Mouse (Mus musculus): ENCODE measurements at regions not wholly inside any gene's neighbourhood (a gene's known extent, or its start where the extent isn't known, plus 50 kb on each side); places are given as distances from the start of the nearest gene placed in this dataset.

- peaks cover 8% of the 10 kb centered on the region for H3K4me1 ChIP-seq (ENCODE audit: control insufficient read depth, insufficient read depth, low read depth, low read length)
- 60% methylated on average over 15 of the region's 15 CpGs for WGBS
- no peaks in the 10 kb centered on the region for H3K27me3 ChIP-seq (replicated peaks; ENCODE audit: control insufficient read depth, insufficient read depth, low read length)
- peak; percentile 48; the same call in 1 of the 2 replicates for ATAC-seq
- peak overlapping the region; percentile 23 for H3K9ac ChIP-seq (ENCODE audit: low read depth, low read length)
- H3K27ac ChIP-seq (ENCODE audit: low read depth, low read length) = peak overlapping the region; percentile 3; the same call in 1 of the 2 replicates
- H3K9me3 ChIP-seq (ENCODE audit: control insufficient read depth, low read length) = no peaks in the 10 kb centered on the region
- H3K4me3 ChIP-seq (ENCODE audit: low read length) = no peak overlapping the region
- H3K36me3 ChIP-seq (ENCODE audit: control insufficient read depth, insufficient read depth, low read length) = no peaks in the 10 kb centered on the region
- H3K4me2 ChIP-seq (ENCODE audit: low read length) = no peak overlapping the region
Observed at GRCm38 (mm10) chr5:149338016-149338696, 73.4 kb upstream of the Medag start.

GRCm38 (mm10) chr5:149338697-149339078, 72.9 kb upstream of the Medag start:
- no peak overlapping the region for H3K4me3 ChIP-seq (ENCODE audit: low read length)
- H3K27me3 ChIP-seq (replicated peaks; ENCODE audit: control insufficient read depth, insufficient read depth, low read length) = no peaks in the 10 kb centered on the region
- WGBS = 66% methylated on average over 5 of the region's 5 CpGs
- no peak for ATAC-seq
- no peaks in the 10 kb centered on the region for H3K9me3 ChIP-seq (ENCODE audit: control insufficient read depth, low read length)
- no peak overlapping the region; the same call in 1 of the 2 replicates for H3K27ac ChIP-seq (ENCODE audit: low read depth, low read length)
- H3K4me1 ChIP-seq (ENCODE audit: control insufficient read depth, insufficient read depth, low read depth, low read length) = peaks cover 8% of the 10 kb centered on the region
- no peak overlapping the region for H3K9ac ChIP-seq (ENCODE audit: low read depth, low read length)
- no peak overlapping the region for H3K4me2 ChIP-seq (ENCODE audit: low read length)
- H3K36me3 ChIP-seq (ENCODE audit: control insufficient read depth, insufficient read depth, low read length) = no peaks in the 10 kb centered on the region

GRCm38 (mm10) chr5:149340361-149340760, 71.2 kb upstream of the Medag start:
- H3K4me3 ChIP-seq (ENCODE audit: low read length) = no peak overlapping the region
- H3K27ac ChIP-seq (ENCODE audit: low read depth, low read length) = no peak overlapping the region
- H3K9me3 ChIP-seq (ENCODE audit: control insufficient read depth, low read length) = no peaks in the 10 kb centered on the region
- 78% methylated on average over 7 of the region's 7 CpGs for WGBS
- H3K9ac ChIP-seq (ENCODE audit: low read depth, low read length) = no peak overlapping the region
- ATAC-seq = no peak
- no peaks in the 10 kb centered on the region for H3K36me3 ChIP-seq (ENCODE audit: control insufficient read depth, insufficient read depth, low read length)
- H3K4me1 ChIP-seq (ENCODE audit: control insufficient read depth, insufficient read depth, low read depth, low read length) = peaks cover 8% of the 10 kb centered on the region
- no peak overlapping the region for H3K4me2 ChIP-seq (ENCODE audit: low read length)
- no peaks in the 10 kb centered on the region for H3K27me3 ChIP-seq (replicated peaks; ENCODE audit: control insufficient read depth, insufficient read depth, low read length)

DNA sequence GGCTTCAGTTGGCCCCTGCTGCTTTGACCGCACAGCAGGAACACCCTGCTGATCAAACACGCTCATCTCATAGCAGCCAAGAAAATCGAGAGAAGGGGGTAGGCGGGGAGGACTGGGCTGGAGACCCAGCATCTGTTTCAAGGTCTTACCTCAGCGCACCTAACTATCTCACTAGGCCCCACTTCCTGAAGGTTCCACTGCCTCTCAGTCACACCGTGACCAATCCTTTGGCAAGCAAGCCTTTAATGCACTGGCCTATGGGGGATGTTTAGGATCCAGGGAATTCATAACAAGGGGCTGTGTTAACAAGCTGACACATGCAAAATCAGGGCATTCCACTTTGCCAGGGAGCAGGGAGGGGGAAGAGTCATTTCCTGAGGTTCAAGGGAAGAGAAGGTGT, 70.1 kb upstream of the Medag start:
- Histone ChIP-seq H3K4me3 (ENCODE audit: low read length) (no peak overlapping the region), H3K9ac (ENCODE audit: low read depth, low read length) (no peak overlapping the region)

DNA sequence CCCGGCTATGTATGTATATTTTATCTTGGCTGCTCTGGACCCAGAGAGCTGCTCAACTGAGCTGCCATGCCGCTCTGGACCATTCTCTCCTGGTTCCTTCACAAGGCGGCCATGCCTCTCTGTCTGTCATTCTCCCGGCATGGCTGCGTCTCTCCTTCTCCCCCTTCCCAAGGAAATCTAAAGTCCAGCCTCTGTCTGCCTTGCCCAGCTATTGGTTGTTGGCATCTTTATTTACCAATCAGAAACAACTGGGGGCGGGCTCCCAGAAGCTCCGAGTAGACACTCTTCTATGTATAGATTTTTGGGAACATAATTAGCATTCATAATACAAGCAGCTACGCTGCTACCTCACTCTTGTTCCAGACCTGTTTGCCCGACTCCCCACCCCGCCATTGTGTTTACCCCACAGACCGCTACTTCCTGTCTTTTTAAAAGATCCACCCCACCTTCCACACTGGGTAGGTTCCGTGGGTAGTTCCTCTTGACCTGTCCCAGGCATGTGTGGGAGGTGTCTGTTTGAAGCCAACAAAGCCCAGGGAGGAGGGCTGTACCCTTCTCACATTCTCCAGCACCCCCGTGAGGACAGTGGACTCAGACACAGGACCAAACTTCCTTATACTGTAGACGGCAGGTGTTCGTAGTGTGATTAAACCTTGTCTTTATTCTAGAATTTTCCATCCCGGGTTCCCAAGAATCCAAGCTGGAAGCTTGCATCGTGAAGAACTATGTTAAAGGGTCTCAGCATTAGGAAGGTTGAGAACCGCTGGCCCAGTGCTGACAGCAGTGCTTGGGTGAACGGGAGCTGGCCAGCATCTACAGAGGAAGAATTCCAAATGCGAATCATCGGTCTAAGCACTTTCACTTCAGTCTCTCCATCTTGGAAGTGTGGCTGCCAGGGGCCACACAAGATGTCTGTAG, 67.7 kb upstream of the Medag start:
- Histone ChIP-seq H3K9ac (ENCODE audit: low read depth, low read length) (no peak overlapping the region), H3K4me2 (ENCODE audit: low read length) (no peak overlapping the region), H3K27me3 (replicated peaks; ENCODE audit: control insufficient read depth, insufficient read depth, low read length) (no peaks in the 10 kb centered on the region), H3K27ac (ENCODE audit: low read depth, low read length) (no peak overlapping the region), H3K9me3 (ENCODE audit: control insufficient read depth, low read length) (no peaks in the 10 kb centered on the region), H3K36me3 (ENCODE audit: control insufficient read depth, insufficient read depth, low read length) (no peaks in the 10 kb centered on the region), H3K4me3 (ENCODE audit: low read length) (no peak overlapping the region), H3K4me1 (ENCODE audit: control insufficient read depth, insufficient read depth, low read depth, low read length) (peaks cover 3% of the 10 kb centered on the region)
- no peak for ATAC-seq
- 86% methylated on average over 21 of the region's 21 CpGs for WGBS

More for the DNA sequence above, 70.1 kb upstream of the Medag start:
- no peak overlapping the region for H3K4me2 ChIP-seq (ENCODE audit: low read length)
- WGBS = 49% methylated on average over 6 of the region's 6 CpGs
- H3K36me3 ChIP-seq (ENCODE audit: control insufficient read depth, insufficient read depth, low read length) = no peaks in the 10 kb centered on the region
- H3K27me3 ChIP-seq (replicated peaks; ENCODE audit: control insufficient read depth, insufficient read depth, low read length) = no peaks in the 10 kb centered on the region
- no peak overlapping the region for H3K27ac ChIP-seq (ENCODE audit: low read depth, low read length)
- peaks cover 8% of the 10 kb centered on the region for H3K4me1 ChIP-seq (ENCODE audit: control insufficient read depth, insufficient read depth, low read depth, low read length)
- 0 out of 2 replicates have a peak, but pooled peaks have one; percentile 28 for ATAC-seq
- no peaks in the 10 kb centered on the region for H3K9me3 ChIP-seq (ENCODE audit: control insufficient read depth, low read length)

- Histone ChIP-seq H3K4me3 (ENCODE audit: low read length) (no peak overlapping the region), H3K9ac (ENCODE audit: low read depth, low read length) (no peak overlapping the region), H3K27me3 (replicated peaks; ENCODE audit: control insufficient read depth, insufficient read depth, low read length) (no peaks in the 10 kb centered on the region), H3K27ac (ENCODE audit: low read depth, low read length) (no peak overlapping the region), H3K9me3 (ENCODE audit: control insufficient read depth, low read length) (no peaks in the 10 kb centered on the region), H3K4me1 (ENCODE audit: control insufficient read depth, insufficient read depth, low read depth, low read length) (peaks cover 3% of the 10 kb centered on the region), H3K36me3 (ENCODE audit: control insufficient read depth, insufficient read depth, low read length) (no peaks in the 10 kb centered on the region), H3K4me2 (ENCODE audit: low read length) (no peak overlapping the region)
- no peak for ATAC-seq
- WGBS = 83% methylated on average over 4 of the region's 4 CpGs
Observed at GRCm38 (mm10) chr5:149344528-149344855, 67.1 kb upstream of the Medag start.

DNA sequence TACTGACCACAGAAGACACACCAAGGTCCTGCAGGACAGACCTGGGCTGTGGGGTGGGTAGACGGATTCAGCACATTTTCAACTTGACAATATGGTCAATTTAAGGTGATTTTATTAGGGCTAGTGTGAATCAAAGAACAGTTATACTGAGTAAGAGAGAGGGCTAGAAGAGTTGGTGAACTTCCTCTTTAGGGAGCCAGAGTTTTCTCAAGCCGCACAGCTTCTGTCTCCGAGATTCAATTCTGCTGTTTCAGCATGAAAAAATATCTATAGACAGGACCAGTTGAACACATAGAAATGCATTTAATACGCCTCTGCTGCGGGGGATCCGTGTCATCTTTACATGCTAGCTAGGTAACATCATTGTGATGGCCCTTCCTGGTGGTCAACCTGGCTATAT, 66.4 kb upstream of the Medag start:
- no peak for ATAC-seq
- peaks cover 3% of the 10 kb centered on the region for H3K4me1 ChIP-seq (ENCODE audit: control insufficient read depth, insufficient read depth, low read depth, low read length)
- H3K9ac ChIP-seq (ENCODE audit: low read depth, low read length) = no peak overlapping the region
- no peak overlapping the region for H3K4me2 ChIP-seq (ENCODE audit: low read length)
- H3K4me3 ChIP-seq (ENCODE audit: low read length) = no peak overlapping the region
- no peaks in the 10 kb centered on the region for H3K9me3 ChIP-seq (ENCODE audit: control insufficient read depth, low read length)
- H3K27ac ChIP-seq (ENCODE audit: low read depth, low read length) = no peak overlapping the region
- H3K27me3 ChIP-seq (replicated peaks; ENCODE audit: control insufficient read depth, insufficient read depth, low read length) = no peaks in the 10 kb centered on the region
- no peaks in the 10 kb centered on the region for H3K36me3 ChIP-seq (ENCODE audit: control insufficient read depth, insufficient read depth, low read length)
- WGBS = 87% methylated on average over 6 of the region's 6 CpGs

- H3K27ac ChIP-seq (ENCODE audit: low read depth, low read length) = no peak overlapping the region
- ATAC-seq = peak; percentile 45; the same call in 1 of the 2 replicates
- H3K9me3 ChIP-seq (ENCODE audit: control insufficient read depth, low read length) = no peaks in the 10 kb centered on the region
- H3K4me2 ChIP-seq (ENCODE audit: low read length) = no peak overlapping the region
- no peak overlapping the region for H3K4me3 ChIP-seq (ENCODE audit: low read length)
- no peaks in the 10 kb centered on the region for H3K36me3 ChIP-seq (ENCODE audit: control insufficient read depth, insufficient read depth, low read length)
- WGBS = 33% methylated on average over 8 of the region's 8 CpGs
- H3K4me1 ChIP-seq (ENCODE audit: control insufficient read depth, insufficient read depth, low read depth, low read length) = peaks cover 9% of the 10 kb centered on the region
- no peak overlapping the region for H3K9ac ChIP-seq (ENCODE audit: low read depth, low read length)
- H3K27me3 ChIP-seq (replicated peaks; ENCODE audit: control insufficient read depth, insufficient read depth, low read length) = no peaks in the 10 kb centered on the region
Observed at GRCm38 (mm10) chr5:149349685-149350084, 61.9 kb upstream of the Medag start.

DNA sequence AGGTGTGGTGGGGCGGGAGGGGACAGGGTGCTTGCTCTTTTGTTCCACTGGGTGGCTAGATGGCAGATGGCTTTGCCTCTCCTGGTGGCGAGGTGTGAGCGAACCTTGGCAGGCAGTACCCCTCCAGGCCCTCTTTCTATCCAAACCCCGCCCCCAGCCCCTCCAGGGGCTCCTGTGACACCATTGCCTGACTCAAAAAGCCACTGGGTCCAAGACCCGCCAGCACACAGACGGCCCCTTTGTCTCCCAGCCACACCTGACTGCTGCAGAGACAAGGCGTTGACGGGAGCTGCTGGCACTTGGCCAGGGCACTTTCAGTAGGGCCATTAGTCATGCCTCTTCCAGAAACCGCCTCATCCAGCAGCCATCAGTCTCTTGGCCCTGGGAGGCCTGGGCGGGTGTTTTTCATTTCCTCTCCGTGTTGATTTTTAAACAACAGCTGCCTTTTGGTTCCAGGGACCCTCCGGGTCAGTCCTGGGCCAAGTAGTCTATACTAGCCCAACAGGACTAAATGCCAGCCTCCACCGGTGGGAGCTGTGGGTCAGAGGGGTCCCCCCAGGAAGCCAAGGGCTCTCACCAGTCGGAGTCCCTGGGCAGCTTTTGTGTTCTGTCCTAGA, 58.4 kb upstream of the Medag start:
- H3K4me2 ChIP-seq (ENCODE audit: low read length) = no peak overlapping the region
- 10% methylated on average over 14 of the region's 14 CpGs for WGBS
- H3K27ac ChIP-seq (ENCODE audit: low read depth, low read length) = peak overlapping the region; percentile 56
- peak overlapping the region; percentile 0 for H3K9ac ChIP-seq (ENCODE audit: low read depth, low read length)
- peaks cover 9% of the 10 kb centered on the region for H3K4me1 ChIP-seq (ENCODE audit: control insufficient read depth, insufficient read depth, low read depth, low read length)
- H3K27me3 ChIP-seq (replicated peaks; ENCODE audit: control insufficient read depth, insufficient read depth, low read length) = no peaks in the 10 kb centered on the region
- H3K36me3 ChIP-seq (ENCODE audit: control insufficient read depth, insufficient read depth, low read length) = no peaks in the 10 kb centered on the region
- ATAC-seq = peak; percentile 88
- no peak overlapping the region for H3K4me3 ChIP-seq (ENCODE audit: low read length)
- no peaks in the 10 kb centered on the region for H3K9me3 ChIP-seq (ENCODE audit: control insufficient read depth, low read length)

Data from hindbrain, embryonic 16.5 days (tissue).